Mouse (Mus musculus): Measurements from ENCODE around the gene Hecw2. TPM values are rescaled to one million over a fixed set of nuclear protein-coding genes. Genes with fewer than 3 reads are reported as not detected.

The Hecw2 gene
- polyA plus RNA-seq (2015; fragmentation: Nextera tagmentation; extraction: Ambion mirVana), result 7.2 and 8.1 TPM in 2 replicates

- H3K9ac ChIP-seq, result peak within 1 kb of the TSS; percentile 94
- H3K4me3 ChIP-seq, result peak within 1 kb of the TSS; percentile 84
- 1% methylated on average over 27 of the region's 38 CpGs for WGBS
- H3K27ac ChIP-seq, result peak within 1 kb of the TSS; percentile 98
- peak; percentile 86 for ATAC-seq (ENCODE audit: low FRiP score)
- H3K4me2 ChIP-seq, result peak within 1 kb of the TSS; percentile 62
- H3K9me3 ChIP-seq, result no peaks in the 10 kb centered on the region
- H3K4me1 ChIP-seq (replicated peaks), result peaks cover 13% of the 10 kb centered on the region
- H3K36me3 ChIP-seq, result no peaks in the 10 kb centered on the region
- 0 out of 2 replicates have a peak, but pooled peaks cover 2% of the 10 kb centered on the region for H3K27me3 ChIP-seq
Measured at GRCm38 (mm10) chr1:54194954-54195305, at the start of gene Hecw2. Gene Hecw2 (minus strand): TSS chr1:54195168.

- Histone ChIP-seq H3K4me2 (no peak overlapping the region), H3K36me3 (no peaks in the 10 kb centered on the region), H3K4me3 (no peak overlapping the region), H3K27me3 (no peaks in the 10 kb centered on the region), H3K4me1 (replicated peaks) (no peaks in the 10 kb centered on the region), H3K9ac (no peak overlapping the region), H3K27ac (no peak overlapping the region), H3K9me3 (no peaks in the 10 kb centered on the region)
- 87% methylated on average over 4 of the region's 4 CpGs for WGBS
- no peak for ATAC-seq (ENCODE audit: low FRiP score)
Measured at GRCm38 (mm10) chr1:54242722-54243121, 47.8 kb upstream of the Hecw2 start.

GRCm38 (mm10) chr1:54220273-54220672 lies 25.3 kb upstream of the Hecw2 start:
- Histone ChIP-seq H3K27me3 (no peaks in the 10 kb centered on the region), H3K9ac (no peak overlapping the region), H3K4me2 (no peak overlapping the region), H3K27ac (no peak overlapping the region), H3K4me3 (no peak overlapping the region), H3K4me1 (replicated peaks) (no peaks in the 10 kb centered on the region), H3K36me3 (no peaks in the 10 kb centered on the region), H3K9me3 (no peaks in the 10 kb centered on the region)
- WGBS, result 94% methylated on average over 3 of the region's 3 CpGs
- no peak for ATAC-seq (ENCODE audit: low FRiP score)

- H3K9me3 ChIP-seq, result no peaks in the 10 kb centered on the region
- under 1% methylated on average over 90 of the region's 104 CpGs for WGBS
- no peaks in the 10 kb centered on the region for H3K36me3 ChIP-seq
- peak overlapping the region; percentile 62 for H3K4me2 ChIP-seq
- H3K9ac ChIP-seq, result peak overlapping the region; percentile 94
- peak overlapping the region; percentile 84 for H3K4me3 ChIP-seq
- peak; percentile 91 for ATAC-seq (ENCODE audit: low FRiP score)
- H3K27ac ChIP-seq, result peak overlapping the region; percentile 98
- H3K4me1 ChIP-seq (replicated peaks), result peaks cover 13% of the 10 kb centered on the region
- H3K27me3 ChIP-seq, result 0 out of 2 replicates have a peak, but pooled peaks cover 2% of the 10 kb centered on the region
Measured at GRCm38 (mm10) chr1:54194183-54194953, 600 bp downstream of the Hecw2 start.

GRCm38 (mm10) chr1:54193191-54193770 lies 1.7 kb downstream of the Hecw2 start:
- ATAC-seq (ENCODE audit: low FRiP score), result no peak
- H3K9ac ChIP-seq, result peak overlapping the region; percentile 51; the same call in 1 of the 2 replicates
- H3K27me3 ChIP-seq, result 0 out of 2 replicates have a peak, but pooled peaks cover 2% of the 10 kb centered on the region
- H3K4me3 ChIP-seq, result peak overlapping the region; percentile 84
- 21% methylated on average over 7 of the region's 7 CpGs for WGBS
- no peaks in the 10 kb centered on the region for H3K9me3 ChIP-seq
- peak overlapping the region; percentile 62 for H3K4me2 ChIP-seq
- H3K27ac ChIP-seq, result peak overlapping the region; percentile 44; the same call in 1 of the 2 replicates
- H3K36me3 ChIP-seq, result no peaks in the 10 kb centered on the region
- peaks cover 13% of the 10 kb centered on the region for H3K4me1 ChIP-seq (replicated peaks)

GRCm38 (mm10) chr1:54187579-54187978 lies 7.4 kb downstream of the Hecw2 start:
- H3K4me2 ChIP-seq, result no peak overlapping the region
- H3K36me3 ChIP-seq, result no peaks in the 10 kb centered on the region
- ATAC-seq (ENCODE audit: low FRiP score), result no peak
- H3K9ac ChIP-seq, result no peak overlapping the region
- H3K4me1 ChIP-seq (replicated peaks), result peaks cover 4% of the 10 kb centered on the region
- no peaks in the 10 kb centered on the region for H3K9me3 ChIP-seq
- 72% methylated on average over 4 of the region's 4 CpGs for WGBS
- H3K27me3 ChIP-seq, result no peaks in the 10 kb centered on the region
- no peak overlapping the region for H3K4me3 ChIP-seq
- H3K27ac ChIP-seq, result no peak overlapping the region

- Histone ChIP-seq H3K4me2 (no peak overlapping the region), H3K9ac (no peak overlapping the region), H3K4me1 (replicated peaks) (no peaks in the 10 kb centered on the region), H3K4me3 (no peak overlapping the region), H3K27me3 (no peaks in the 10 kb centered on the region), H3K27ac (no peak overlapping the region), H3K9me3 (no peaks in the 10 kb centered on the region), H3K36me3 (no peaks in the 10 kb centered on the region)
- no peak for ATAC-seq (ENCODE audit: low FRiP score)
- WGBS, result 67% methylated on average over 3 of the region's 3 CpGs
Measured at GRCm38 (mm10) chr1:54186347-54186746, 8.6 kb downstream of the Hecw2 start.

GRCm38 (mm10) chr1:54180663-54181062 lies 14.3 kb downstream of the Hecw2 start:
- Histone ChIP-seq H3K4me2 (no peak overlapping the region), H3K9ac (no peak overlapping the region), H3K27ac (no peak overlapping the region), H3K4me1 (replicated peaks) (no peaks in the 10 kb centered on the region), H3K9me3 (no peaks in the 10 kb centered on the region), H3K27me3 (no peaks in the 10 kb centered on the region), H3K4me3 (no peak overlapping the region), H3K36me3 (no peaks in the 10 kb centered on the region)
- ATAC-seq (ENCODE audit: low FRiP score), result no peak
- 75% methylated on average over 1 of the region's 2 CpGs for WGBS

GRCm38 (mm10) chr1:54179179-54179578 lies 15.8 kb downstream of the Hecw2 start:
- no peaks in the 10 kb centered on the region for H3K4me1 ChIP-seq (replicated peaks)
- no peak overlapping the region for H3K4me3 ChIP-seq
- H3K9me3 ChIP-seq, result no peaks in the 10 kb centered on the region
- no peak for ATAC-seq (ENCODE audit: low FRiP score)
- 93% methylated on average over 7 of the region's 7 CpGs for WGBS
- no peaks in the 10 kb centered on the region for H3K27me3 ChIP-seq
- no peak overlapping the region for H3K4me2 ChIP-seq
- no peak overlapping the region for H3K27ac ChIP-seq
- H3K9ac ChIP-seq, result no peak overlapping the region
- H3K36me3 ChIP-seq, result no peaks in the 10 kb centered on the region

- Histone ChIP-seq H3K4me3 (no peak overlapping the region), H3K4me2 (no peak overlapping the region), H3K9ac (no peak overlapping the region), H3K9me3 (no peaks in the 10 kb centered on the region), H3K4me1 (replicated peaks) (no peaks in the 10 kb centered on the region), H3K27ac (no peak overlapping the region), H3K36me3 (no peaks in the 10 kb centered on the region), H3K27me3 (no peaks in the 10 kb centered on the region)
- WGBS, result 98% methylated on average over 2 of the region's 2 CpGs
- no peak for ATAC-seq (ENCODE audit: low FRiP score)
Measured at GRCm38 (mm10) chr1:54176592-54176991, 18.4 kb downstream of the Hecw2 start.

- H3K27me3 ChIP-seq, result no peaks in the 10 kb centered on the region
- H3K27ac ChIP-seq, result no peak overlapping the region
- H3K4me3 ChIP-seq, result no peak overlapping the region
- H3K9ac ChIP-seq, result no peak overlapping the region
- H3K9me3 ChIP-seq, result no peaks in the 10 kb centered on the region
- ATAC-seq (ENCODE audit: low FRiP score), result no peak
- H3K36me3 ChIP-seq, result no peaks in the 10 kb centered on the region
- H3K4me1 ChIP-seq (replicated peaks), result no peaks in the 10 kb centered on the region
- H3K4me2 ChIP-seq, result no peak overlapping the region
- 94% methylated on average over 3 of the region's 3 CpGs for WGBS
Measured at GRCm38 (mm10) chr1:54168014-54168413, 27.0 kb downstream of the Hecw2 start.

GRCm38 (mm10) chr1:54159531-54159930 lies 35.4 kb downstream of the Hecw2 start:
- 65% methylated on average over 1 of the region's 1 CpGs for WGBS
- Histone ChIP-seq H3K27me3 (no peaks in the 10 kb centered on the region), H3K4me1 (replicated peaks) (no peaks in the 10 kb centered on the region), H3K36me3 (no peaks in the 10 kb centered on the region), H3K27ac (no peak overlapping the region), H3K9me3 (no peaks in the 10 kb centered on the region), H3K9ac (no peak overlapping the region), H3K4me3 (no peak overlapping the region), H3K4me2 (no peak overlapping the region)
- ATAC-seq (ENCODE audit: low FRiP score), result no peak

Data from hindbrain, embryonic 13.5 days (tissue).